Mouse (Mus musculus): ENCODE measurements around the gene Mfap1a. TPM values are rescaled to one million over a fixed set of nuclear protein-coding genes. Genes with fewer than 3 reads are reported as not detected.

Gene Mfap1a
- polyA plus RNA-seq, 1 experiment from 2014 or later: 28.3 TPM

GRCm38 (mm10) chr2:121456692-121457642, 49.5 kb downstream of the Mfap1a start, which contains the start of gene Serinc4:
Gene Serinc4 (minus strand): TSS chr2:121456781.
- Histone ChIP-seq H3K4me3 (ENCODE audit: low read depth, low read length) (peak within 1 kb of the TSS; percentile 78), H3K9me3 (ENCODE audit: control insufficient read depth, low read length) (no peaks in the 10 kb centered on the region), H3K4me2 (ENCODE audit: low read depth, low read length) (peak within 1 kb of the TSS; percentile 55), H3K9ac (replicated peaks; ENCODE audit: low read depth, low read length) (peak within 1 kb of the TSS; percentile 68), H3K27me3 (ENCODE audit: control insufficient read depth, insufficient read depth, low read length) (no peaks in the 10 kb centered on the region), H3K36me3 (ENCODE audit: control insufficient read depth, insufficient read depth, low read length) (no peaks in the 10 kb centered on the region; the same call in 1 of the 2 replicates), H3K4me1 (ENCODE audit: control insufficient read depth, insufficient read depth, low read length) (peaks cover 9% of the 10 kb centered on the region; the same call in 1 of the 2 replicates), H3K27ac (ENCODE audit: low read depth, low read length) (peak within 1 kb of the TSS; percentile 62)
- WGBS: 5% methylated on average over 41 of the region's 41 CpGs
- ATAC-seq (ENCODE audit: low read depth): peak; percentile 94

GRCm38 (mm10) chr2:121455534-121455933, 50.9 kb downstream of the Mfap1a start:
- Histone ChIP-seq H3K27me3 (ENCODE audit: control insufficient read depth, insufficient read depth, low read length) (no peaks in the 10 kb centered on the region), H3K9ac (replicated peaks; ENCODE audit: low read depth, low read length) (no peak overlapping the region), H3K4me3 (ENCODE audit: low read depth, low read length) (no peak overlapping the region), H3K27ac (ENCODE audit: low read depth, low read length) (no peak overlapping the region), H3K4me1 (ENCODE audit: control insufficient read depth, insufficient read depth, low read length) (peaks cover 9% of the 10 kb centered on the region), H3K9me3 (ENCODE audit: control insufficient read depth, low read length) (no peaks in the 10 kb centered on the region), H3K4me2 (ENCODE audit: low read depth, low read length) (no peak overlapping the region), H3K36me3 (ENCODE audit: control insufficient read depth, insufficient read depth, low read length) (no peaks in the 10 kb centered on the region; the same call in 1 of the 2 replicates)
- ATAC-seq (ENCODE audit: low read depth): no peak
- 83% methylated on average over 5 of the region's 5 CpGs for WGBS

GRCm38 (mm10) chr2:121453917-121454316, 52.5 kb downstream of the Mfap1a start:
- WGBS: 86% methylated on average over 6 of the region's 6 CpGs
- Histone ChIP-seq H3K9me3 (ENCODE audit: control insufficient read depth, low read length) (no peaks in the 10 kb centered on the region), H3K27ac (ENCODE audit: low read depth, low read length) (no peak overlapping the region), H3K9ac (replicated peaks; ENCODE audit: low read depth, low read length) (no peak overlapping the region), H3K4me3 (ENCODE audit: low read depth, low read length) (no peak overlapping the region), H3K4me1 (ENCODE audit: control insufficient read depth, insufficient read depth, low read length) (peaks cover 14% of the 10 kb centered on the region), H3K4me2 (ENCODE audit: low read depth, low read length) (no peak overlapping the region), H3K36me3 (ENCODE audit: control insufficient read depth, insufficient read depth, low read length) (no peaks in the 10 kb centered on the region; the same call in 1 of the 2 replicates), H3K27me3 (ENCODE audit: control insufficient read depth, insufficient read depth, low read length) (no peaks in the 10 kb centered on the region)
- no peak for ATAC-seq (ENCODE audit: low read depth)

- Histone ChIP-seq H3K9me3 (ENCODE audit: control insufficient read depth, low read length) (no peaks in the 10 kb centered on the region), H3K36me3 (ENCODE audit: control insufficient read depth, insufficient read depth, low read length) (no peaks in the 10 kb centered on the region), H3K27me3 (ENCODE audit: control insufficient read depth, insufficient read depth, low read length) (no peaks in the 10 kb centered on the region), H3K27ac (ENCODE audit: low read depth, low read length) (no peak within 1 kb of the TSS), H3K4me3 (ENCODE audit: low read depth, low read length) (no peak within 1 kb of the TSS), H3K4me2 (ENCODE audit: low read depth, low read length) (no peak within 1 kb of the TSS), H3K4me1 (ENCODE audit: control insufficient read depth, insufficient read depth, low read length) (peaks cover 16% of the 10 kb centered on the region), H3K9ac (replicated peaks; ENCODE audit: low read depth, low read length) (no peak within 1 kb of the TSS)
- 93% methylated on average over 4 of the region's 4 CpGs for WGBS
- ATAC-seq (ENCODE audit: low read depth): no peak
Observed at GRCm38 (mm10) chr2:121452990-121453389, 53.5 kb downstream of the Mfap1a start, which contains the start of gene Hypk. Gene Hypk (plus strand): TSS chr2:121453290.

- Histone ChIP-seq H3K27me3 (ENCODE audit: control insufficient read depth, insufficient read depth, low read length) (no peaks in the 10 kb centered on the region), H3K4me2 (ENCODE audit: low read depth, low read length) (no peak overlapping the region), H3K4me3 (ENCODE audit: low read depth, low read length) (no peak overlapping the region), H3K9ac (replicated peaks; ENCODE audit: low read depth, low read length) (no peak overlapping the region), H3K4me1 (ENCODE audit: control insufficient read depth, insufficient read depth, low read length) (peaks cover 12% of the 10 kb centered on the region), H3K27ac (ENCODE audit: low read depth, low read length) (no peak overlapping the region), H3K36me3 (ENCODE audit: control insufficient read depth, insufficient read depth, low read length) (no peaks in the 10 kb centered on the region), H3K9me3 (ENCODE audit: control insufficient read depth, low read length) (no peaks in the 10 kb centered on the region)
- no peak for ATAC-seq (ENCODE audit: low read depth)
- WGBS: 91% methylated on average over 4 of the region's 4 CpGs
Observed at GRCm38 (mm10) chr2:121452361-121452760, 54.1 kb downstream of the Mfap1a start.

GRCm38 (mm10) chr2:121450093-121450492, 56.4 kb downstream of the Mfap1a start:
- 3% methylated on average over 7 of the region's 7 CpGs for WGBS
- Histone ChIP-seq H3K9ac (replicated peaks; ENCODE audit: low read depth, low read length) (peak overlapping the region; percentile 86), H3K36me3 (ENCODE audit: control insufficient read depth, insufficient read depth, low read length) (no peaks in the 10 kb centered on the region), H3K9me3 (ENCODE audit: control insufficient read depth, low read length) (no peaks in the 10 kb centered on the region), H3K27me3 (ENCODE audit: control insufficient read depth, insufficient read depth, low read length) (no peaks in the 10 kb centered on the region), H3K4me2 (ENCODE audit: low read depth, low read length) (peak overlapping the region; percentile 92), H3K27ac (ENCODE audit: low read depth, low read length) (peak overlapping the region; percentile 95), H3K4me3 (ENCODE audit: low read depth, low read length) (peak overlapping the region; percentile 88), H3K4me1 (ENCODE audit: control insufficient read depth, insufficient read depth, low read length) (peaks cover 8% of the 10 kb centered on the region)
- ATAC-seq (ENCODE audit: low read depth): no peak

- Histone ChIP-seq H3K27me3 (ENCODE audit: control insufficient read depth, insufficient read depth, low read length) (no peaks in the 10 kb centered on the region), H3K4me2 (ENCODE audit: low read depth, low read length) (peak overlapping the region; percentile 92), H3K4me3 (ENCODE audit: low read depth, low read length) (peak overlapping the region; percentile 88), H3K9ac (replicated peaks; ENCODE audit: low read depth, low read length) (peak overlapping the region; percentile 86), H3K4me1 (ENCODE audit: control insufficient read depth, insufficient read depth, low read length) (peaks cover 8% of the 10 kb centered on the region), H3K27ac (ENCODE audit: low read depth, low read length) (peak overlapping the region; percentile 95), H3K9me3 (ENCODE audit: control insufficient read depth, low read length) (no peaks in the 10 kb centered on the region), H3K36me3 (ENCODE audit: control insufficient read depth, insufficient read depth, low read length) (no peaks in the 10 kb centered on the region)
- WGBS: under 1% methylated on average over 47 of the region's 54 CpGs
- ATAC-seq (ENCODE audit: low read depth): peak; percentile 72
Observed at GRCm38 (mm10) chr2:121449545-121450011, 56.9 kb downstream of the Mfap1a start.

GRCm38 (mm10) chr2:121448739-121449535, 57.5 kb downstream of the Mfap1a start, which contains the start of gene Serf2:
Gene Serf2 (plus strand): TSS chr2:121449195.
- H3K4me1 ChIP-seq (ENCODE audit: control insufficient read depth, insufficient read depth, low read length): peaks cover 8% of the 10 kb centered on the region
- no peaks in the 10 kb centered on the region for H3K27me3 ChIP-seq (ENCODE audit: control insufficient read depth, insufficient read depth, low read length)
- peak within 1 kb of the TSS; percentile 92 for H3K4me2 ChIP-seq (ENCODE audit: low read depth, low read length)
- H3K36me3 ChIP-seq (ENCODE audit: control insufficient read depth, insufficient read depth, low read length): no peaks in the 10 kb centered on the region
- peak; percentile 99 for ATAC-seq (ENCODE audit: low read depth)
- peak within 1 kb of the TSS; percentile 86 for H3K9ac ChIP-seq (replicated peaks; ENCODE audit: low read depth, low read length)
- under 1% methylated on average over 57 of the region's 74 CpGs for WGBS
- H3K4me3 ChIP-seq (ENCODE audit: low read depth, low read length): peak within 1 kb of the TSS; percentile 88
- no peaks in the 10 kb centered on the region for H3K9me3 ChIP-seq (ENCODE audit: control insufficient read depth, low read length)
- peak within 1 kb of the TSS; percentile 95 for H3K27ac ChIP-seq (ENCODE audit: low read depth, low read length)

Measured in neural tube, embryonic 14.5 days (tissue).